Mouse (Mus musculus): Measurements from ENCODE around the gene Tssc4. TPM values are rescaled to one million over a fixed set of nuclear protein-coding genes. Genes with fewer than 3 reads are reported as not detected.

Gene Tssc4
- polyA plus RNA-seq, 1 experiment from 2014 or later = 59.8 TPM

DNA sequence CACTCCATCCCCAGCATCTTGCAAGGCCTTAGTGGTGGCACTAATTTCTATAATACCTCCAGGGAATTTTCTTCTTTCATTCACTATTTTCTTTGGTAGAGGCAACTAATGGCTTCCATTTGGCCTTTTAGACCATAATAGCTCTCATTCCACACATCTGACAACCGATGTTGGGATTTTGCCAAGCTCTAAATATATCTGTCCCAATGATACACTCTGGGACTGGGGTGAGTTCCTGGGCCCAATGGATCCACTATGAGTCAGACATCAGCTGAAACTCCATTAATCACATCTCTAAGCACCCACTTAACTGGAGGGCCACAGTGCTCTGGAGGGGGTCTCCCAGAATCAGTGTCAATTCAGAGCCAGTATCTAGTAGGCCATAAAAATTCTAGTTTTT lies 37.2 kb upstream of the Tssc4 start:
- Histone ChIP-seq H3K27me3 (ENCODE audit: control insufficient read depth, insufficient read depth, low read length) (no peaks in the 10 kb centered on the region), H3K9me3 (replicated peaks; ENCODE audit: control insufficient read depth, low read length) (no peaks in the 10 kb centered on the region), H3K9ac (replicated peaks; ENCODE audit: low read length) (no peak overlapping the region), H3K36me3 (replicated peaks; ENCODE audit: control insufficient read depth, insufficient read depth, low read depth, low read length) (no peaks in the 10 kb centered on the region), H3K27ac (replicated peaks; ENCODE audit: low read depth, low read length) (no peak overlapping the region), H3K4me2 (ENCODE audit: low read depth, low read length) (no peak overlapping the region), H3K4me1 (ENCODE audit: control insufficient read depth, insufficient read depth, low read length) (no peaks in the 10 kb centered on the region), H3K4me3 (ENCODE audit: low read depth, low read length) (no peak overlapping the region)
- 61% methylated on average over 1 of the region's 1 CpGs for WGBS
- DNase-seq (ENCODE audit: low spot score) = no peak
- ATAC-seq (replicated peaks; ENCODE audit: insufficient number of reproducible peaks, low FRiP score, low TSS enrichment, low read depth) = no peak

DNA sequence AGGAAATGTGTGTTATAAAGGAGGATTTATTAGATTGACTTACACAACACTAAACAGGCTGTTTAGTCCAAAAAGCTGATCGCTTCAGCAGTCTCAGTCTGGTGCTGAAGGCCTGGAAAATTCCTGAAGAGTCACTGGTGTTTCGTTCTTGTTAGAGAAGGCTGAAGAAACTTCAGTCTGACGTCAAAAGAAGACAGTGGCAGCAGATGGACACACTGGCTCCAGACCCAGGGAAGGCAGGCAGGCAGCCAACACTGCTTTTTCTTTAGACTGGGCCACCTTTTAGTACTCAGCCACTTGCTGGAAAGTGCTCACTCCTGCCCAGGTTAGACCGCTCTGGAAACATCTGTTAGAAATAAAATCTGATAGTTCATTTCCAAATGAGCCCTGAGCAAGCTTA lies 35.5 kb upstream of the Tssc4 start:
- no peak for ATAC-seq (replicated peaks; ENCODE audit: insufficient number of reproducible peaks, low FRiP score, low TSS enrichment, low read depth)
- 90% methylated on average over 4 of the region's 4 CpGs for WGBS
- DNase-seq (ENCODE audit: low spot score) = no peak
- Histone ChIP-seq H3K4me2 (ENCODE audit: low read depth, low read length) (no peak overlapping the region), H3K4me3 (ENCODE audit: low read depth, low read length) (no peak overlapping the region), H3K9ac (replicated peaks; ENCODE audit: low read length) (no peak overlapping the region), H3K4me1 (ENCODE audit: control insufficient read depth, insufficient read depth, low read length) (no peaks in the 10 kb centered on the region), H3K9me3 (replicated peaks; ENCODE audit: control insufficient read depth, low read length) (no peaks in the 10 kb centered on the region), H3K27me3 (ENCODE audit: control insufficient read depth, insufficient read depth, low read length) (no peaks in the 10 kb centered on the region), H3K27ac (replicated peaks; ENCODE audit: low read depth, low read length) (no peak overlapping the region), H3K36me3 (replicated peaks; ENCODE audit: control insufficient read depth, insufficient read depth, low read depth, low read length) (no peaks in the 10 kb centered on the region)

DNA sequence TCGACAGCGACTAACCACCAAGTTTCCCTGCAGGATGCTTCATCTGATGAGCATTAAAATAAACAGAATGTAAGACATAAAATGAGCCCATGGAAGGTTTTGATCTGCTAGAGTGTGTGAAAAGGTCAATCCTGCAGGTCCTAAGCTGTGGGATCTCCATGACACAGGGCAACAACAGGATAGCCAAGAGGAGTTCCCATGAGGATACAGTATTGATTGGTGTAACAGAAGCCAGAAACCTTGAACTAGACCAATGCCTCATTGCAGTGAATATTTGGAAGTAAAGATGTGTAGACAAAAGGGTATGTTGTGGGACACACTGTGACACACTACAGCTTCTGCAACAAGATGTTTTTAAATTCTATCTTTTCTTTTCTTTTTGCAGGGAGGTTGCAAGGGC lies 34.9 kb upstream of the Tssc4 start:
- H3K4me1 ChIP-seq (ENCODE audit: control insufficient read depth, insufficient read depth, low read length) = no peaks in the 10 kb centered on the region
- DNase-seq (ENCODE audit: low spot score) (no peak), ATAC-seq (replicated peaks; ENCODE audit: insufficient number of reproducible peaks, low FRiP score, low TSS enrichment, low read depth) (no peak)
- H3K4me2 ChIP-seq (ENCODE audit: low read depth, low read length) = no peak overlapping the region
- H3K4me3 ChIP-seq (ENCODE audit: low read depth, low read length) = no peak overlapping the region
- H3K36me3 ChIP-seq (replicated peaks; ENCODE audit: control insufficient read depth, insufficient read depth, low read depth, low read length) = no peaks in the 10 kb centered on the region
- 92% methylated on average over 2 of the region's 2 CpGs for WGBS
- no peak overlapping the region for H3K9ac ChIP-seq (replicated peaks; ENCODE audit: low read length)
- no peaks in the 10 kb centered on the region for H3K9me3 ChIP-seq (replicated peaks; ENCODE audit: control insufficient read depth, low read length)
- H3K27ac ChIP-seq (replicated peaks; ENCODE audit: low read depth, low read length) = no peak overlapping the region
- no peaks in the 10 kb centered on the region for H3K27me3 ChIP-seq (ENCODE audit: control insufficient read depth, insufficient read depth, low read length)

DNA sequence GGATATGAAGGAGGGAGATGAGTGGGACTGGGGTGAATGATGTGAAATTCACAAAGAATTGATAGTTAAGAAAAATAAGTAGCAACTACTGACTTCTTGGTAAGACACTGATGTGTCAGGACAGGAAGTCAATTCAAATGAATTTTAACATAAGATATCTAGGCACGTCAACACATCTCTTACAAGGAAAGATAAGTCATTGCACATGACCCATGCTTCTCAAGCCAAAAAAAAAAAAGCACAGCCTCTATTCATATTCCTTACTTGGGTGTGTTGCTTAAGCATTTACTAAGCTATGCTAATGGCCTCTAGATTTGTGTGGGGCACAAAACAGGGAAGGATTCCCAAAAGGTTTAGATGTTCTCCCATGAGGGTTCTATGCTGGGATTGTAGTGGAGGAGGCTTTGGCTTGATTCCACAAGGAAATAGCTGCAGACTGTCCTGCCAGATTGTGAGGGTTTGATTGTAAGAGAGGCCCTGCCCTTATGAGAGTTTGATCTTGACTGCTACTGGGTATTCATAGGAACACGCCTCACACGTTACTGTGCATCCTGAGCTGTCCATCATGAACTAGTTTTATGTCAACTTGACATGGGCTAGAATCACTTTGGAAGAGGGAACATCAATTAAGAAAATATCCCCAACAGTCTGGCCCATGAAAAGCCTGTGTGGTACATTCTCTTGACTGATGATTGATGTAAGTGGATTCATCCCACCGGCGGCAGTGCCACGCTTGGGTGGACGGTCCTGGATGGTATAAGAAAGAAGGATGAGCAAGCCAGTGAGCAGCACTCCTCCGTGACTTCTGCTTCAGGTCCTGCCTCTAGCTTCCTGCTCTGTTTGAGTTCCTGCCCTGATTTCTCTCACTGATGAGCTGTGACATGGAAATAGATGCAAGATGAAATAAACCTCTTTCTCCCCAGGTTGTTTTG lies 34.3 kb upstream of the Tssc4 start:
- no peak overlapping the region for H3K9ac ChIP-seq (replicated peaks; ENCODE audit: low read length)
- no peak overlapping the region for H3K4me2 ChIP-seq (ENCODE audit: low read depth, low read length)
- no peaks in the 10 kb centered on the region for H3K9me3 ChIP-seq (replicated peaks; ENCODE audit: control insufficient read depth, low read length)
- WGBS = 97% methylated on average over 8 of the region's 8 CpGs
- H3K4me1 ChIP-seq (ENCODE audit: control insufficient read depth, insufficient read depth, low read length) = no peaks in the 10 kb centered on the region
- DNase-seq (ENCODE audit: low spot score) (no peak), ATAC-seq (replicated peaks; ENCODE audit: insufficient number of reproducible peaks, low FRiP score, low TSS enrichment, low read depth) (no peak)
- H3K27ac ChIP-seq (replicated peaks; ENCODE audit: low read depth, low read length) = no peak overlapping the region
- no peaks in the 10 kb centered on the region for H3K27me3 ChIP-seq (ENCODE audit: control insufficient read depth, insufficient read depth, low read length)
- no peak overlapping the region for H3K4me3 ChIP-seq (ENCODE audit: low read depth, low read length)
- no peaks in the 10 kb centered on the region for H3K36me3 ChIP-seq (replicated peaks; ENCODE audit: control insufficient read depth, insufficient read depth, low read depth, low read length)

DNA sequence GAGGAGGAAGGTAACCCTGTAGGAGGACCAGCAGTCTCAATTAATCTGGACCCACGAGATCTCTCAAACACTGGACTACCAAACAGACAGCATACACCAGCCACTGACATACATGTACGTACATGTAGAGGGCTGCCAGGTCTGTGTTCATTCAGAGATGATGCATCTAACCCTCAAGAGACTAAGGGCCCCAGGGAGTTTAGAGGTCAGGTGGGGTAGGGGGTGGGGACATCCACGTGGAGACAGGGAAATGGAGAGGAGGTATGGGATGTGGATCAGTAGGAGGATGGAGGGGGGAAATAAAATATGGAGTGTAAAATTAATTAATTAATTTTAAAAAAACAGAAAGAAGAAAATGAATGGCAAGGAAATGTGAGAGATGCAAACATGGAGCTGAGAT lies 32.3 kb upstream of the Tssc4 start:
- ATAC-seq (replicated peaks; ENCODE audit: insufficient number of reproducible peaks, low FRiP score, low TSS enrichment, low read depth) = no peak
- no peaks in the 10 kb centered on the region for H3K9me3 ChIP-seq (replicated peaks; ENCODE audit: control insufficient read depth, low read length)
- no peaks in the 10 kb centered on the region for H3K27me3 ChIP-seq (ENCODE audit: control insufficient read depth, insufficient read depth, low read length)
- no peak overlapping the region for H3K27ac ChIP-seq (replicated peaks; ENCODE audit: low read depth, low read length)
- DNase-seq (ENCODE audit: low spot score) = no peak
- WGBS = 83% methylated on average over 3 of the region's 3 CpGs
- no peak overlapping the region for H3K9ac ChIP-seq (replicated peaks; ENCODE audit: low read length)
- H3K4me1 ChIP-seq (ENCODE audit: control insufficient read depth, insufficient read depth, low read length) = no peaks in the 10 kb centered on the region
- H3K36me3 ChIP-seq (replicated peaks; ENCODE audit: control insufficient read depth, insufficient read depth, low read depth, low read length) = no peaks in the 10 kb centered on the region
- H3K4me2 ChIP-seq (ENCODE audit: low read depth, low read length) = no peak overlapping the region
- H3K4me3 ChIP-seq (ENCODE audit: low read depth, low read length) = no peak overlapping the region

DNA sequence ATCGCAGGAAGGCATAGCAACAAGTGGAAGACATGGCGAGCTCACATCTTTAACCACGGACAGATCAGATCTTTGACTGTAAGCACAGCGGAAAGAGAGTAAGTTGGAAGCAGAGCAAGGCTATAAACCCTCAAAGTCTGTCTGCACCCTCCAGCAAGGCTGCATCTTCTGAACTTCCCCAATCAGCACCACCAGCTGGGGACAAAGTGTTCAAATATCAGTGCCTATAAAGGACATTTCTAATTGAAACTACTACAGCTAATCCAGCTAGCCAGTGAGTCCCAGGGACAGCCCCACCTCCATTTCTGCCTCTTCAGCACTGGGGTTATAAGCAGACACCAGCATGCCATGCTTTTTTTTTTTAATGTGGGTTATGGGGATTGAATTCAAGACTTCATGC lies 31.7 kb upstream of the Tssc4 start:
- Histone ChIP-seq H3K4me3 (ENCODE audit: low read depth, low read length) (no peak overlapping the region), H3K27me3 (ENCODE audit: control insufficient read depth, insufficient read depth, low read length) (no peaks in the 10 kb centered on the region), H3K36me3 (replicated peaks; ENCODE audit: control insufficient read depth, insufficient read depth, low read depth, low read length) (no peaks in the 10 kb centered on the region), H3K4me1 (ENCODE audit: control insufficient read depth, insufficient read depth, low read length) (no peaks in the 10 kb centered on the region), H3K9me3 (replicated peaks; ENCODE audit: control insufficient read depth, low read length) (no peaks in the 10 kb centered on the region), H3K9ac (replicated peaks; ENCODE audit: low read length) (no peak overlapping the region), H3K27ac (replicated peaks; ENCODE audit: low read depth, low read length) (no peak overlapping the region), H3K4me2 (ENCODE audit: low read depth, low read length) (no peak overlapping the region)
- WGBS = 92% methylated on average over 4 of the region's 4 CpGs
- DNase-seq (ENCODE audit: low spot score) = no peak
- no peak for ATAC-seq (replicated peaks; ENCODE audit: insufficient number of reproducible peaks, low FRiP score, low TSS enrichment, low read depth)

DNA sequence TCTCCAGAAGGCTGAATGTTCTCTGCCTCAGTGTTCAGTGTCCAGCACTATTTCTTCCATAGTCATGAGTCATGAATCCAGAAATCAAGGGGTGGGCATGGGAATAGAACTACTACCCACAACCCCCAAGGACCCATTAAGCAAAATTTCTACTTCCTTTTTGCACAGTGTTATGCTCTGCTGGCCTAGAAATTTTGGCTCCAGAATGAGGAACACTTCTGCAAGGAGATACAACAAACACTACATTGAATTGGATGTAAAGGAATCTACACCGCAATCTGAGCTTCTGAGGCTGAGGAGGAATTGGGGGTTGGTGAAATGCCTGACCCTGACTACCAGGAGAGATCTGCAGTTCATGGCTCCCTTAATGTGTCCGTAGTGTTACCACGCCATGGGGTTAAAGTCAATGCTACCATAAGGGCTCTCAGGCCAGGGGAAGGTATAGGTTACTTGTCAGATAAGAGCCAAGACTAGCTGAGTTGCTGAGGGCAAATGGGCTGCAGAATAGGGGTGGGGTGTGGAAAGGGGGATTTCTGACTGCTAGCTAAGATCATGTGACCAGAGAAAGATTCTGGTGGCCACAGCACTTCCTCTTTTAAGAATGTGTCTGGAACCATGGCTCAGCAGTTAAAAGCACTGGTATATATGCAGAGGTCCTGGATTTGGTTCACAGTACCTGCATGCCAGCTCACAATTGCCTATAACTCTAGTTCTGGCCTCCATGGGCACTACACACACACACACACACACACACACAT lies 30.7 kb upstream of the Tssc4 start:
- H3K9ac ChIP-seq (replicated peaks; ENCODE audit: low read length) = no peak overlapping the region
- no peak overlapping the region for H3K4me2 ChIP-seq (ENCODE audit: low read depth, low read length)
- no peak overlapping the region for H3K4me3 ChIP-seq (ENCODE audit: low read depth, low read length)
- no peak for ATAC-seq (replicated peaks; ENCODE audit: insufficient number of reproducible peaks, low FRiP score, low TSS enrichment, low read depth)
- WGBS = 90% methylated on average over 3 of the region's 3 CpGs
- H3K4me1 ChIP-seq (ENCODE audit: control insufficient read depth, insufficient read depth, low read length) = no peaks in the 10 kb centered on the region
- no peak overlapping the region for H3K27ac ChIP-seq (replicated peaks; ENCODE audit: low read depth, low read length)
- no peaks in the 10 kb centered on the region for H3K27me3 ChIP-seq (ENCODE audit: control insufficient read depth, insufficient read depth, low read length)
- DNase-seq (ENCODE audit: low spot score) = no peak
- H3K9me3 ChIP-seq (replicated peaks; ENCODE audit: control insufficient read depth, low read length) = no peaks in the 10 kb centered on the region
- no peaks in the 10 kb centered on the region for H3K36me3 ChIP-seq (replicated peaks; ENCODE audit: control insufficient read depth, insufficient read depth, low read depth, low read length)

DNA sequence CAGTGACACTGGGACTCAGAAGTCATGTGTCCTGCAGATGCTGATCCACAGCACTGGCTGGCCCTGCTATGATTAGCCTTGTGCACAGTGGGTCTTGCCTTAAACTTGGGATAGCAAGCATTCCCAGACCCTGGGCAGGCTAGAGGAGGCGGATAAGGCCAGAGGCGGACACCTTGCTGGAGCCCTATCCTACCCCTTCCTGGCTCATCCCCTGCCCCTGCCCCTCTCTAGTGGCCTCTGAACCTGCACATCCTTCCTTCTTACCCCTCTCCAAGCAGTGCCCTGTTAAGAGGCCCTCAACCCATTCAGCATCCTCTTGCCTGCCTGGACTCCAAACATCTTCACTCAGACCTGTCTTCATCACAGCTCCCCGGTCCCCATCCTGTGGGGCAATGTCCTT lies 28.5 kb upstream of the Tssc4 start:
- H3K4me1 ChIP-seq (ENCODE audit: control insufficient read depth, insufficient read depth, low read length) = no peaks in the 10 kb centered on the region
- H3K9me3 ChIP-seq (replicated peaks; ENCODE audit: control insufficient read depth, low read length) = no peaks in the 10 kb centered on the region
- no peak for ATAC-seq (replicated peaks; ENCODE audit: insufficient number of reproducible peaks, low FRiP score, low TSS enrichment, low read depth)
- no peaks in the 10 kb centered on the region for H3K36me3 ChIP-seq (replicated peaks; ENCODE audit: control insufficient read depth, insufficient read depth, low read depth, low read length)
- H3K4me3 ChIP-seq (ENCODE audit: low read depth, low read length) = no peak overlapping the region
- 97% methylated on average over 3 of the region's 3 CpGs for WGBS
- no peak overlapping the region for H3K4me2 ChIP-seq (ENCODE audit: low read depth, low read length)
- no peak for DNase-seq (ENCODE audit: low spot score)
- H3K27me3 ChIP-seq (ENCODE audit: control insufficient read depth, insufficient read depth, low read length) = no peaks in the 10 kb centered on the region
- no peak overlapping the region for H3K27ac ChIP-seq (replicated peaks; ENCODE audit: low read depth, low read length)
- no peak overlapping the region for H3K9ac ChIP-seq (replicated peaks; ENCODE audit: low read length)

All from embryonic facial prominence, embryonic 11.5 days (tissue).